Mouse (Mus musculus): ENCODE data around the gene Gm10401. TPM values are rescaled to one million over a fixed set of nuclear protein-coding genes. Genes with fewer than 3 reads are reported as not detected.
"Not testable (repeated sequence)": the region's sequence is repeated elsewhere in the genome, so short reads cannot be mapped to it uniquely, and the experiment has no call there.

Gene Gm10401
- total and polyA plus RNA-seq, 2 experiments from 2014 or later: 44.1 TPM; not detected in 1

DNA sequence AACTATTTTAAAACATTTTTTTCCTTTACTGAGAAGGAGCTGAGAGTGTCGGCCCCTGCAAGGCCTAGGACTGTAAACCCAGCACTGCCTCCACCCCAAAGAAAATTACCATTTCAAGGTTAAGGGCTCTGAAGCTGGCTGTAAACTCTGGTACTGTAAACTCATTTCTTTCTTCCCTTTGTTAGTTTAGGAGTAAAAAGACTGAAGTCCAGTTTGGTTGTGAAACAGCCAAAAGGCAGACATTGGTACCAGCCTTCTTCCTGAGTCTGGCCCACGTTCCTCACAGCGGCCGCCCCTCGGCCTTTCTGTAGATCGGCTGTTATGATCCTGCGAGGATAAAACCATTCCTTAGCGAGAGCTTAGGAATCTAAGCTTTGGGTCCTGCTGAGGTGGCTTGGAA is 16.4 kb upstream of the Gm10401 start:
- Histone ChIP-seq H3K27ac (ENCODE audit: low read depth, low read length) (no peak overlapping the region), H3K9ac (replicated peaks; ENCODE audit: low read length, poor library complexity, severe bottlenecking) (no peak overlapping the region), H3K27me3 (ENCODE audit: insufficient read depth, low read length) (no peaks in the 10 kb centered on the region), H3K9me3 (ENCODE audit: low read length) (no peaks in the 10 kb centered on the region), H3K4me2 (ENCODE audit: low read depth, low read length, poor library complexity, severe bottlenecking) (no peak overlapping the region), H3K36me3 (ENCODE audit: insufficient read depth, low read length) (no peaks in the 10 kb centered on the region), H3K4me1 (ENCODE audit: insufficient read depth, low read length) (peaks cover 7% of the 10 kb centered on the region), H3K4me3 (ENCODE audit: low read depth, low read length) (no peak overlapping the region)
- no peak for ATAC-seq (ENCODE audit: low FRiP score)
- TF ChIP-seq CTCF (IDR thresholded peaks at IDR 0.05): no peak
- 91% methylated on average over 8 of the region's 8 CpGs for WGBS
- no peak for DNase-seq (ENCODE audit: low spot score)

DNA sequence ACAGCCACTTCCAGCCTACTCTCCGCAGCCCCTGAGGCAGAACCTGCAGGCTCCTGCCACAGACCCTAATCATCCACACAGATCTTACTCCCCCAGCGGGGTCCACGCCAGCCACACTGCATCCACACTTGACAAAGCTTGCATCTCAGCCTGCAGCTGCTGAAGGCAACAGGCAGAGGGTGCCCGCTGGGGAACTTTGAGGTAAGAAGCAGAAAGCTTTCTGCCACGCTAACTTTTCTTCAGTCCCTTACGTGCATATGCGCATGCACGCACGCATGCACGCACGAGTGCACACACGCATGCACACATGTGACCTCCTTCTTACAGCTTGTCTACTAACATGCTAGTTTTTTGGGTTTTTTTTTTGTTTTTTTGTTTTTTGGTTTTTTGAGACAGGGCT is 15.1 kb upstream of the Gm10401 start:
- H3K9ac ChIP-seq (replicated peaks; ENCODE audit: low read length, poor library complexity, severe bottlenecking): no peak overlapping the region
- no peak for TF ChIP-seq CTCF (IDR thresholded peaks at IDR 0.05)
- WGBS: 95% methylated on average over 12 of the region's 12 CpGs
- no peak overlapping the region for H3K4me2 ChIP-seq (ENCODE audit: low read depth, low read length, poor library complexity, severe bottlenecking)
- H3K4me3 ChIP-seq (ENCODE audit: low read depth, low read length): no peak overlapping the region
- no peaks in the 10 kb centered on the region for H3K27me3 ChIP-seq (ENCODE audit: insufficient read depth, low read length)
- H3K9me3 ChIP-seq (ENCODE audit: low read length): no peaks in the 10 kb centered on the region
- ATAC-seq (ENCODE audit: low FRiP score): no peak
- no peak overlapping the region for H3K27ac ChIP-seq (ENCODE audit: low read depth, low read length)
- H3K4me1 ChIP-seq (ENCODE audit: insufficient read depth, low read length): no peaks in the 10 kb centered on the region
- H3K36me3 ChIP-seq (ENCODE audit: insufficient read depth, low read length): no peaks in the 10 kb centered on the region
- DNase-seq (ENCODE audit: low spot score): no peak

GRCm38 (mm10) chr5:115111156-115111555 is 13.1 kb upstream of the Gm10401 start:
- H3K27me3 ChIP-seq (ENCODE audit: insufficient read depth, low read length): no peaks in the 10 kb centered on the region
- no peaks in the 10 kb centered on the region for H3K9me3 ChIP-seq (ENCODE audit: low read length)
- no peaks in the 10 kb centered on the region for H3K4me1 ChIP-seq (ENCODE audit: insufficient read depth, low read length)
- 82% methylated on average over 8 of the region's 8 CpGs for WGBS
- no peak overlapping the region for H3K27ac ChIP-seq (ENCODE audit: low read depth, low read length)
- H3K4me3 ChIP-seq (ENCODE audit: low read depth, low read length): no peak overlapping the region
- H3K9ac ChIP-seq (replicated peaks; ENCODE audit: low read length, poor library complexity, severe bottlenecking): no peak overlapping the region
- ATAC-seq (ENCODE audit: low FRiP score) (no peak), DNase-seq (ENCODE audit: low spot score) (no peak)
- H3K36me3 ChIP-seq (ENCODE audit: insufficient read depth, low read length): no peaks in the 10 kb centered on the region
- no peak overlapping the region for H3K4me2 ChIP-seq (ENCODE audit: low read depth, low read length, poor library complexity, severe bottlenecking)
- TF ChIP-seq CTCF (IDR thresholded peaks at IDR 0.05): no peak

- H3K9me3 ChIP-seq (ENCODE audit: low read length); H3K9ac ChIP-seq (replicated peaks; ENCODE audit: low read length, poor library complexity, severe bottlenecking); H3K4me3 ChIP-seq (ENCODE audit: low read depth, low read length); H3K27ac ChIP-seq (ENCODE audit: low read depth, low read length); H3K4me1 ChIP-seq (ENCODE audit: insufficient read depth, low read length); ATAC-seq (ENCODE audit: low FRiP score); H3K4me2 ChIP-seq (ENCODE audit: low read depth, low read length, poor library complexity, severe bottlenecking); DNase-seq (ENCODE audit: low spot score); H3K27me3 ChIP-seq (ENCODE audit: insufficient read depth, low read length): not testable (repeated sequence)
- WGBS: 96% methylated on average over 23 of the region's 23 CpGs
- peaks cover 12% of the 10 kb centered on the region for H3K36me3 ChIP-seq (ENCODE audit: insufficient read depth, low read length)
Measured at GRCm38 (mm10) chr5:115103253-115103652, 5.2 kb upstream of the Gm10401 start.

- DNase-seq (ENCODE audit: low spot score): no peak
- H3K4me2 ChIP-seq (ENCODE audit: low read depth, low read length, poor library complexity, severe bottlenecking): no peak overlapping the region
- H3K4me3 ChIP-seq (ENCODE audit: low read depth, low read length): no peak overlapping the region
- H3K27me3 ChIP-seq (ENCODE audit: insufficient read depth, low read length): no peaks in the 10 kb centered on the region
- no peak for ATAC-seq (ENCODE audit: low FRiP score)
- H3K9ac ChIP-seq (replicated peaks; ENCODE audit: low read length, poor library complexity, severe bottlenecking): no peak overlapping the region
- WGBS: 81% methylated on average over 2 of the region's 2 CpGs
- H3K27ac ChIP-seq (ENCODE audit: low read depth, low read length): no peak overlapping the region
- no peaks in the 10 kb centered on the region for H3K9me3 ChIP-seq (ENCODE audit: low read length)
- TF ChIP-seq CTCF (IDR thresholded peaks at IDR 0.05): no peak
- peaks cover 20% of the 10 kb centered on the region for H3K36me3 ChIP-seq (ENCODE audit: insufficient read depth, low read length)
- H3K4me1 ChIP-seq (ENCODE audit: insufficient read depth, low read length): no peaks in the 10 kb centered on the region
Measured at GRCm38 (mm10) chr5:115102231-115102630, 4.1 kb upstream of the Gm10401 start.

GRCm38 (mm10) chr5:115100473-115100872 is 2.4 kb upstream of the Gm10401 start:
- no peaks in the 10 kb centered on the region for H3K9me3 ChIP-seq (ENCODE audit: low read length)
- no peak overlapping the region for H3K4me2 ChIP-seq (ENCODE audit: low read depth, low read length, poor library complexity, severe bottlenecking)
- no peaks in the 10 kb centered on the region for H3K4me1 ChIP-seq (ENCODE audit: insufficient read depth, low read length)
- no peak for ATAC-seq (ENCODE audit: low FRiP score)
- WGBS: 91% methylated on average over 6 of the region's 6 CpGs
- peaks cover 37% of the 10 kb centered on the region for H3K36me3 ChIP-seq (ENCODE audit: insufficient read depth, low read length)
- H3K4me3 ChIP-seq (ENCODE audit: low read depth, low read length): no peak overlapping the region
- no peak overlapping the region for H3K9ac ChIP-seq (replicated peaks; ENCODE audit: low read length, poor library complexity, severe bottlenecking)
- no peak for TF ChIP-seq CTCF (IDR thresholded peaks at IDR 0.05)
- DNase-seq (ENCODE audit: low spot score): no peak
- no peak overlapping the region for H3K27ac ChIP-seq (ENCODE audit: low read depth, low read length)
- no peaks in the 10 kb centered on the region for H3K27me3 ChIP-seq (ENCODE audit: insufficient read depth, low read length)

All from midbrain, postnatal 0 days (tissue).